Mouse (Mus musculus) forebrain, embryonic 15.5 days (tissue): ENCODE data around the gene Nppc. TPM values are rescaled to one million over a fixed set of nuclear protein-coding genes. Genes with fewer than 3 reads are reported as not detected.

Source experiments
- ATAC-seq: fragments of 200-750 bp; cut with Nextera tagmentation; replicated peaks from 2 replicates; pipeline ENCODE4 v1.8.0; 2017; ENCODE audit warnings: mild to moderate bottlenecking, moderate TSS enrichment, moderate library complexity
- H3K27ac ChIP-seq: fragments of 300-500 bp; sonication (generic); replicated peaks from 2 replicates; pipeline ENCODE4 v1.5.1; 2015; ENCODE audit warnings: mild to moderate bottlenecking, inconsistent platforms
- H3K27me3 ChIP-seq: fragments of 300-500 bp; sonication (generic); 2 replicates; pipeline ENCODE4 v1.6.1; 2015; ENCODE audit warnings: inconsistent platforms
- H3K36me3 ChIP-seq: fragments of 300-500 bp; sonication (generic); 2 replicates; pipeline ENCODE4 v1.6.1; 2015; ENCODE audit warnings: mild to moderate bottlenecking, inconsistent platforms
- H3K4me1 ChIP-seq: fragments of 300-500 bp; sonication (generic); 2 replicates; pipeline ENCODE4 v1.6.1; 2015; ENCODE audit warnings: inconsistent platforms
- H3K4me2 ChIP-seq: fragments of 300-500 bp; sonication (generic); replicated peaks from 2 replicates; pipeline ENCODE4 v1.6.1; 2015; ENCODE audit warnings: mild to moderate bottlenecking, inconsistent platforms
- H3K4me3 ChIP-seq: fragments of 300-500 bp; sonication (generic); 2 replicates; pipeline ENCODE4 v1.5.1; 2015; ENCODE audit warnings: mild to moderate bottlenecking, inconsistent platforms
- H3K9ac ChIP-seq: fragments of 300-500 bp; sonication (generic); replicated peaks from 2 replicates; pipeline ENCODE4 v1.6.1; 2015; ENCODE audit warnings: mild to moderate bottlenecking, inconsistent platforms
- H3K9me3 ChIP-seq: fragments of 300-500 bp; sonication (generic); 2 replicates; pipeline ENCODE4 v1.6.1; 2016; ENCODE audit warnings: inconsistent platforms
- whole genome bisulfite sequencing: fragments of 180-500 bp; shearing (Covaris S2); methylation state at CpG from one replicate; pipeline ENCODE4 v1.1.7; 2015; ENCODE audit warnings: mixed read lengths; 5-methylcytosine and 5-hydroxymethylcytosine counted together
- polyA plus RNA-seq: library from polyadenylated mRNA; unstranded; fragments of >200 nt; fragmentation: Nextera tagmentation; extraction: Ambion mirVana; gene quantifications from 2 replicates; pipeline ENCODE4 v1.2.1, GENCODE M21; 2015

Gene Nppc
- polyA plus RNA-seq, 1 experiment from 2014 or later: 4.8 TPM

GRCm38 (mm10) chr1:86696948-86697347, 26.6 kb upstream of the Nppc start:
- Histone ChIP-seq H3K9ac (no peak overlapping the region), H3K4me2 (no peak overlapping the region), H3K27me3 (no peaks in the 10 kb centered on the region), H3K4me1 (no peaks in the 10 kb centered on the region), H3K9me3 (no peaks in the 10 kb centered on the region), H3K36me3 (no peaks in the 10 kb centered on the region), H3K4me3 (no peak overlapping the region), H3K27ac (no peak overlapping the region)
- 51% methylated on average over 7 of the region's 7 CpGs for WGBS
- ATAC-seq: no peak

GRCm38 (mm10) chr1:86691027-86691426, 20.7 kb upstream of the Nppc start:
- 37% methylated on average over 5 of the region's 5 CpGs for WGBS

GRCm38 (mm10) chr1:86687236-86687635, 16.9 kb upstream of the Nppc start:
- Histone ChIP-seq H3K4me3 (no peak overlapping the region), H3K4me1 (no peaks in the 10 kb centered on the region), H3K27me3 (no peaks in the 10 kb centered on the region), H3K27ac (no peak overlapping the region), H3K9ac (no peak overlapping the region), H3K36me3 (no peaks in the 10 kb centered on the region), H3K9me3 (no peaks in the 10 kb centered on the region), H3K4me2 (no peak overlapping the region)
- no peak for ATAC-seq
- WGBS: 83% methylated on average over 4 of the region's 4 CpGs

More at GRCm38 (mm10) chr1:86691027-86691426, 20.7 kb upstream of the Nppc start:
- no peak for ATAC-seq
- H3K4me2 ChIP-seq: no peak overlapping the region
- H3K27ac ChIP-seq: no peak overlapping the region
- no peaks in the 10 kb centered on the region for H3K36me3 ChIP-seq
- no peaks in the 10 kb centered on the region for H3K4me1 ChIP-seq
- no peak overlapping the region for H3K9ac ChIP-seq
- no peak overlapping the region for H3K4me3 ChIP-seq
- no peaks in the 10 kb centered on the region for H3K9me3 ChIP-seq
- H3K27me3 ChIP-seq: no peaks in the 10 kb centered on the region

GRCm38 (mm10) chr1:86678667-86679066, 8.3 kb upstream of the Nppc start:
- Histone ChIP-seq H3K9me3 (no peaks in the 10 kb centered on the region), H3K27ac (no peak overlapping the region), H3K27me3 (no peaks in the 10 kb centered on the region), H3K4me2 (no peak overlapping the region), H3K4me3 (no peak overlapping the region), H3K36me3 (no peaks in the 10 kb centered on the region), H3K9ac (no peak overlapping the region), H3K4me1 (peaks cover 9% of the 10 kb centered on the region)
- WGBS: 91% methylated on average over 10 of the region's 10 CpGs
- ATAC-seq: no peak

GRCm38 (mm10) chr1:86677624-86678023, 7.3 kb upstream of the Nppc start:
- H3K4me1 ChIP-seq: peaks cover 9% of the 10 kb centered on the region
- no peaks in the 10 kb centered on the region for H3K27me3 ChIP-seq
- no peak overlapping the region for H3K4me3 ChIP-seq
- no peak for ATAC-seq
- no peak overlapping the region for H3K9ac ChIP-seq
- H3K27ac ChIP-seq: no peak overlapping the region
- H3K4me2 ChIP-seq: no peak overlapping the region
- H3K36me3 ChIP-seq: no peaks in the 10 kb centered on the region
- WGBS: 76% methylated on average over 3 of the region's 3 CpGs
- H3K9me3 ChIP-seq: no peaks in the 10 kb centered on the region

- WGBS: 86% methylated on average over 12 of the region's 12 CpGs
- Histone ChIP-seq H3K4me2 (no peak overlapping the region), H3K9ac (no peak overlapping the region), H3K27ac (no peak overlapping the region), H3K4me1 (peaks cover 14% of the 10 kb centered on the region), H3K9me3 (no peaks in the 10 kb centered on the region), H3K4me3 (no peak overlapping the region), H3K36me3 (no peaks in the 10 kb centered on the region), H3K27me3 (no peaks in the 10 kb centered on the region)
- no peak for ATAC-seq
These were observed 4.8 kb upstream of the Nppc start for GRCm38 (mm10) chr1:86675126-86675525.

- Histone ChIP-seq H3K9ac (no peak overlapping the region), H3K27me3 (no peaks in the 10 kb centered on the region), H3K4me3 (no peak overlapping the region), H3K36me3 (no peaks in the 10 kb centered on the region), H3K4me2 (no peak overlapping the region), H3K9me3 (no peaks in the 10 kb centered on the region), H3K27ac (no peak overlapping the region), H3K4me1 (peaks cover 20% of the 10 kb centered on the region)
- WGBS: 53% methylated on average over 9 of the region's 9 CpGs
- no peak for ATAC-seq
These were observed 4.0 kb upstream of the Nppc start for GRCm38 (mm10) chr1:86674385-86674784.

GRCm38 (mm10) chr1:86669552-86670273, 658 bp downstream of the Nppc start:
- WGBS: 1% methylated on average over 44 of the region's 44 CpGs
- H3K27me3 ChIP-seq: 0 out of 2 replicates have a peak, but pooled peaks cover 4% of the 10 kb centered on the region
- peaks cover 18% of the 10 kb centered on the region for H3K4me1 ChIP-seq
- no peak overlapping the region for H3K27ac ChIP-seq
- ATAC-seq: peak; percentile 60
- peak overlapping the region; percentile 60 for H3K9ac ChIP-seq
- peak overlapping the region; percentile 98 for H3K4me2 ChIP-seq
- H3K9me3 ChIP-seq: no peaks in the 10 kb centered on the region
- peak overlapping the region; percentile 60 for H3K4me3 ChIP-seq
- no peaks in the 10 kb centered on the region for H3K36me3 ChIP-seq

GRCm38 (mm10) chr1:86665091-86665490, 5.3 kb downstream of the Nppc start:
- 0 out of 2 replicates have a peak, but pooled peaks cover 4% of the 10 kb centered on the region for H3K27me3 ChIP-seq
- H3K4me1 ChIP-seq: peaks cover 6% of the 10 kb centered on the region
- no peak for ATAC-seq
- no peaks in the 10 kb centered on the region for H3K36me3 ChIP-seq
- WGBS: 83% methylated on average over 2 of the region's 2 CpGs
- no peak overlapping the region for H3K4me2 ChIP-seq
- H3K4me3 ChIP-seq: no peak overlapping the region
- H3K9ac ChIP-seq: no peak overlapping the region
- no peaks in the 10 kb centered on the region for H3K9me3 ChIP-seq
- H3K27ac ChIP-seq: no peak overlapping the region

- 72% methylated on average over 5 of the region's 5 CpGs for WGBS
These were observed 13.3 kb downstream of the Nppc start for GRCm38 (mm10) chr1:86657071-86657470.

GRCm38 (mm10) chr1:86652675-86653074, 17.7 kb downstream of the Nppc start:
- H3K36me3 ChIP-seq: no peaks in the 10 kb centered on the region
- H3K9me3 ChIP-seq: no peaks in the 10 kb centered on the region
- no peak overlapping the region for H3K27ac ChIP-seq
- no peak overlapping the region for H3K4me2 ChIP-seq
- no peaks in the 10 kb centered on the region for H3K27me3 ChIP-seq
- no peak overlapping the region for H3K4me3 ChIP-seq
- 60% methylated on average over 4 of the region's 4 CpGs for WGBS
- no peak overlapping the region for H3K9ac ChIP-seq
- no peaks in the 10 kb centered on the region for H3K4me1 ChIP-seq
- ATAC-seq: no peak

More at GRCm38 (mm10) chr1:86657071-86657470, 13.3 kb downstream of the Nppc start:
- no peaks in the 10 kb centered on the region for H3K27me3 ChIP-seq
- H3K36me3 ChIP-seq: no peaks in the 10 kb centered on the region
- no peak overlapping the region for H3K4me2 ChIP-seq
- no peak for ATAC-seq
- H3K9me3 ChIP-seq: no peaks in the 10 kb centered on the region
- H3K4me1 ChIP-seq: no peaks in the 10 kb centered on the region
- H3K4me3 ChIP-seq: no peak overlapping the region
- no peak overlapping the region for H3K9ac ChIP-seq
- no peak overlapping the region for H3K27ac ChIP-seq

- no peaks in the 10 kb centered on the region for H3K36me3 ChIP-seq
- no peak for ATAC-seq
These were observed 20.1 kb downstream of the Nppc start for GRCm38 (mm10) chr1:86650272-86650671.

GRCm38 (mm10) chr1:86647517-86647916, 22.9 kb downstream of the Nppc start:
- H3K27me3 ChIP-seq: no peaks in the 10 kb centered on the region
- 36% methylated on average over 2 of the region's 2 CpGs for WGBS
- H3K4me1 ChIP-seq: no peaks in the 10 kb centered on the region
- no peak for ATAC-seq
- H3K9me3 ChIP-seq: no peaks in the 10 kb centered on the region
- H3K9ac ChIP-seq: no peak overlapping the region
- H3K36me3 ChIP-seq: no peaks in the 10 kb centered on the region
- no peak overlapping the region for H3K4me2 ChIP-seq
- H3K27ac ChIP-seq: no peak overlapping the region
- H3K4me3 ChIP-seq: no peak overlapping the region

More at GRCm38 (mm10) chr1:86650272-86650671, 20.1 kb downstream of the Nppc start:
- Histone ChIP-seq H3K27me3 (no peaks in the 10 kb centered on the region), H3K9me3 (no peaks in the 10 kb centered on the region), H3K4me2 (no peak overlapping the region), H3K9ac (no peak overlapping the region), H3K27ac (no peak overlapping the region), H3K4me3 (no peak overlapping the region), H3K4me1 (no peaks in the 10 kb centered on the region)
- 15% methylated on average over 6 of the region's 6 CpGs for whole genome bisulfite sequencing
